Comparison of ENCODE assay signal across 9 mouse cellular contexts in the genomic region with DNA sequence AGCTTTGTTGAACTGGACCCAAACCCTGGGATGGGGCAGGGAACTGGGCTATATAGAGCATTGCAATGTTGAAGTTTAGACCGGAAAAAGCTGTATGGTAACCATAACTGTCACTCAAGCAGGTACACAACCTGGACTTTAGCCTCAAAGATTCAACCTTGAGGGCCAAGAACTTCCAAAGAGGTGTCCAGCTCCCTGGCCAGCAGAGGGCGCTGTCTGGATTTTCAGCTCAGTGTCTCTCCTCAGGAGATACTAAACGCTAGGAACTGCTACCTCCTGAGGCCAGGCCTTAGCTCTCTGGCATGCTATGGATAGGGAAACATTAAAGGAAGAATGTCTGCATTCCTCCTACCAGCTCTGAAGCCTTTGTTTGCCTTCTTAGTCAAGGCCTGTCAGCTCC.
DNase-seq lines count a peak whose midpoint lies in the region; ATAC-seq and TF ChIP-seq lines count a peak whose summit lies in the region.
"Had no signal": no experiment of that assay in that cellular context is flagged by ENCODE, and none has a peak within 500 bp of the region (broad histone marks: within the 10 kb centered on the region; RNA-seq: fewer than 3 reads in every experiment).

No protein-coding gene starts in this region.

- peaks cover 40% of the 10 kb centered on the region for H3K27me3 ChIP-seq in liver, embryonic 12.5 days (replicated peaks)
- H3K27me3 ChIP-seq in liver, embryonic 14.5 days (ENCODE audit: control insufficient read depth, insufficient read depth, low read length) = peaks cover 2% of the 10 kb centered on the region

- H3K9me3 ChIP-seq in liver, embryonic 12.5 days (replicated peaks) = no peaks in the 10 kb centered on the region
- no peaks in the 10 kb centered on the region for H3K9me3 ChIP-seq in liver, embryonic 14.5 days (ENCODE audit: control insufficient read depth, low read length)

- ATAC-seq in liver, embryonic 12.5 days = no peak
- no peak for ATAC-seq in liver, embryonic 14.5 days (ENCODE audit: insufficient read depth)
- no peak for ATAC-seq in megakaryocyte, adult 5-6 weeks (ENCODE audit: poor library complexity, severe bottlenecking)
- ATAC-seq: Patski had no signal

- peaks cover 3% of the 10 kb centered on the region; the same call in 1 of the 2 replicates for H3K4me1 ChIP-seq in liver, embryonic 12.5 days
- H3K4me1 ChIP-seq in liver, embryonic 14.5 days (replicated peaks; ENCODE audit: control insufficient read depth in 2 of 2, insufficient read depth in 2 of 2, low read length in 1 of 2) = peaks cover 0 to 2% of the 10 kb centered on the region in 2 experiments; a peak in 1 of 4 replicates

- H3K4me3 ChIP-seq in liver, embryonic 12.5 days = no peak overlapping the region
- H3K4me3 ChIP-seq in liver, embryonic 14.5 days (ENCODE audit: insufficient read depth in 1 of 2, low read depth in 2 of 2, low read length in 2 of 2) = no peak overlapping the region

- peak; percentile 42; the same call in 1 of the 2 replicates for TF ChIP-seq CTCF in brain, embryonic 14.5 days (IDR thresholded peaks at IDR 0.05; ENCODE audit: borderline replicate concordance, extremely low read depth, insufficient read depth, insufficient read length)
- peak; percentile 82 for TF ChIP-seq CTCF in liver, embryonic 14.5 days (IDR thresholded peaks at IDR 0.05; ENCODE audit: low read depth)

- no peak overlapping the region for H3K4me2 ChIP-seq in liver, embryonic 12.5 days
- no peak overlapping the region for H3K4me2 ChIP-seq in liver, embryonic 14.5 days (ENCODE audit: low read depth)

- DNase-seq in cerebellum, adult 11 months = peak; percentile 13
- no peak for DNase-seq in cerebellum, postnatal 4 days (ENCODE audit: low spot score in 2 of 2)
- DNase-seq in liver = peak; percentile 57
- DNase-seq in brain, embryonic 14.5 days (ENCODE audit: low read depth) = no peak
- peak in 2 of 3 experiments; percentile 4 to 17 for DNase-seq in liver, embryonic 14.5 days (ENCODE audit: low read depth in 3 of 3, low spot score in 3 of 3)
- DNase-seq in thymus, postnatal 10 days (ENCODE audit: low spot score in 2 of 2) = peak; percentile 5 to 54

- TF ChIP-seq POLR2A in brain, embryonic 14.5 days (IDR thresholded peaks at IDR 0.05; ENCODE audit: borderline replicate concordance, extremely low read depth, insufficient read depth, insufficient read length, poor library complexity, severe bottlenecking) = no peak

- TF ChIP-seq EP300 in liver, embryonic 14.5 days (IDR thresholded peaks at IDR 0.05; ENCODE audit: low read depth) = no peak

- H3K9ac ChIP-seq in liver, embryonic 12.5 days = no peak overlapping the region
- no peak overlapping the region for H3K9ac ChIP-seq in liver, embryonic 14.5 days (replicated peaks)

- no peaks in the 10 kb centered on the region for H3K36me3 ChIP-seq in liver, embryonic 12.5 days
- H3K36me3 ChIP-seq in liver, embryonic 14.5 days (replicated peaks; ENCODE audit: control insufficient read depth, insufficient read depth, low read depth) = no peaks in the 10 kb centered on the region

- WGBS in liver, embryonic 12.5 days (ENCODE audit: insufficient replicate concordance) = 16% methylated on average over 3 of the region's 3 CpGs
- 28% methylated on average over 3 of the region's 3 CpGs for WGBS in liver, embryonic 14.5 days (ENCODE audit: insufficient replicate concordance)

- no peak overlapping the region for H3K27ac ChIP-seq in liver, embryonic 12.5 days
- H3K27ac ChIP-seq in liver, embryonic 14.5 days = no peak overlapping the region

Comparison
In these comparisons a context has a peak if more than half of its experiments do, and no peak if none do; other contexts are left out.
1. DNase-seq: peak in cerebellum, adult 11 months (single experiment), liver (single experiment), liver, embryonic 14.5 days (2 of 3) and thymus, postnatal 10 days (2 of 2); none in cerebellum, postnatal 4 days (0 of 2) and brain, embryonic 14.5 days (single experiment).